Mouse (Mus musculus): ENCODE results near the gene Gm5426. TPM values are rescaled to one million over a fixed set of nuclear protein-coding genes. Genes with fewer than 3 reads are reported as not detected.

Gm5426 gene
- not detected in 2 replicates for total RNA-seq (2023)

GRCm38 (mm10) chr10:96136451-96136850, at the start of gene Gm5426:
Gm5426 (plus strand) TSS chr10:96136603.

Other genes starting within 250 kb of the Gm5426 start
- gene Eea1, start 196.0 kb upstream of the Gm5426 start, total RNA-seq (2023) = 14.7 and 24.8 TPM in 2 replicates

Measured in neutrophil, adult 65 days (primary cell).